Mouse (Mus musculus): ENCODE results near the gene Tmem217.

The Tmem217 gene

DNA sequence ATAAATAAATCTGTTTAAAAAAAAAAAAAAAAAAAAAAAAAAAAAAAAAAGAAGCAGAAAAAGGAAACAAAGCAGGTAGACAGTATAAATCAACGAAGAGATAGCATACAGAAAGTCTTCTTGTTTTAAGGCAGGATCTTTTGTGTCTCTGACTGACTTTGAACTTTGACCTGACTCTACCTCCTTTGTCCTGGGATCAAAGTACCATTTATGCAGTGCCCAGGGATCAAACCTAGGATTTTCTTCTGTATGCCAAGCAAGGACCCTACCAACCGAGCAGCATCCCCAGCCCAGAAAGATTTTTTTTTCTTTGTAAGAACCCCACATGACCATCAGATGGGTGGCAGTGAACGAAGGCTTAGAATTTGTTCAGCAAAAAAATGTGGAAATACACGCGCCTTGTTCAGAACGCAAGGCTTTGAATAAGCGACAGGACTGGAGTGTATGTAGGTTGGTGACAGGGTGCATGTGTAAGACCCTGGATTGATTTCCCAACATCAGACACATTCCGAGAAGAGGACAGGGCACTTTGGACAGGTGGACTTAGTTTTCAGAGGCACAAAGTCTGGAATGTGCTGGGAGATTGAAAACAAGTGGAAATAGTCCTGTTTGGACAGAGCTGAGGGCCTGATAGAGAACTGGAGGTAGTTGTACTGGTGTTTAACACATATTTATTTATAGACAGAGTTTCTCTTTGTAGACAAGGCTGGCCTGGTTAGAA is 63.8 kb downstream of the Tmem217 start:
- no peak for DNase-seq (ENCODE audit: low read depth)

DNA sequence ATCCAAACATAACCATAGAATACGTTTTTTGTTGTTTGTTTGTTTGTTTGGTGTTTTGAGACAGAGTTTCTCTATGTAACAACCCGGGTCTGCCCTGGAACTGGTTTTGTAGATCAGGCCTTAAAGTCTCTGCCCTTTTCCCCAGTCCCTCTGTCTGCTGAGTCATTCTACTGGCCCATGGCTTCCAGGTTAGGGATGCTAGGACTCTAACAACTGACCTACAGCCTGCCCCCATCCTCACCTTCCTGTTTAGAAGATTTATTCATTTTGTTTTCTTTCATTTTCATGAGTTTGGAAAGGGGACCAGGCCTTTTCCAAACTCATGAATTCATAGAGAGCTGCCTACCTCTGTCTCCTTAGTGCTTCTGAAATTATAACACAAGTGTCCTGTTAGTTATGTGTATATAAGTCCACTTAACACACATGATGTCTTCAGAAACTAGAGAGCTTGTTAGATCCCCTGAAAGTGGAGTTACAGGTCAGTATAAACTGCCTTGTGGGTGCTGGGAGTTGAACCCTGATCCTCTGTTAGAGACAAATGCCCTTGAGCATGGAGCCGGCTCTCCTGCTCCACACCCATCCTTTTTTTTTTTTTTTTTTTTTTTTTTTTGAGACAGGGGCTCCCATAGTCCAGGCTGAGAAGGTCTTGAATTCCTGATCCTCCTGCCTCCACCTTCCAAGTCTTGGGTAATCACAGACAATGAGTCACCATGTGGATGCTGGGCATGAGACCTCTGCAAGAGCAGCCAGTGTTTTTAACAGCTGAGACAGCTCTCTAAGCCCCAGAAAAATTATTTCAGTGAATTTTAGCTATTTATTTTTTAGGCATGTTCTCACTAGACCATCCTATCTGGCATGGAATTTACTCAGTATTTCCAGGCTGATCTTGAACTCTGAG is 66.6 kb downstream of the Tmem217 start:
- DNase-seq (ENCODE audit: low read depth): no peak

DNA sequence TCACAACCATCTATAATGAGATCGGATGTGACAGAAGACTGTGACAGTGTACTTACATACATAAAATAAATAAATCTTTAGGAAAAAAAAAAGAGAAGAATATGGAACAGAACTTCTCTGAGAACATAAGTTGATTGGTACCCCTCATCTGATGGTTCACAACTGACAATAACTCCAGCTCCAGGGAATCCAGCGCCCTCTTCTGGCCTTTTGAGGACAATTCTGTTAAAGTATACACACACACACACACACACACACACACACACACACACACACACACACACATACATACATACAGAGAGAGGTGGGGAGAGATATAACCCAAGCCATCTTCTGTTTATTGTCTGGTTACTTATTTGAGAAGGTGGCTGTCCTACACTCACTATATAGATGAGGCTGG is 67.8 kb downstream of the Tmem217 start:
- DNase-seq (ENCODE audit: low read depth): no peak

- no peak for DNase-seq (ENCODE audit: low read depth)
Measured at GRCm38 (mm10) chr17:29483282-29483681, 68.9 kb downstream of the Tmem217 start.

GRCm38 (mm10) chr17:29482632-29483031 is 69.6 kb downstream of the Tmem217 start:
- DNase-seq (ENCODE audit: low read depth): no peak

GRCm38 (mm10) chr17:29480256-29480655 is 71.9 kb downstream of the Tmem217 start:
- DNase-seq (ENCODE audit: low read depth): no peak

GRCm38 (mm10) chr17:29478271-29478670 is 73.9 kb downstream of the Tmem217 start:
- DNase-seq (ENCODE audit: low read depth): no peak

GRCm38 (mm10) chr17:29477357-29477756 is 74.8 kb downstream of the Tmem217 start:
- no peak for DNase-seq (ENCODE audit: low read depth)

DNA sequence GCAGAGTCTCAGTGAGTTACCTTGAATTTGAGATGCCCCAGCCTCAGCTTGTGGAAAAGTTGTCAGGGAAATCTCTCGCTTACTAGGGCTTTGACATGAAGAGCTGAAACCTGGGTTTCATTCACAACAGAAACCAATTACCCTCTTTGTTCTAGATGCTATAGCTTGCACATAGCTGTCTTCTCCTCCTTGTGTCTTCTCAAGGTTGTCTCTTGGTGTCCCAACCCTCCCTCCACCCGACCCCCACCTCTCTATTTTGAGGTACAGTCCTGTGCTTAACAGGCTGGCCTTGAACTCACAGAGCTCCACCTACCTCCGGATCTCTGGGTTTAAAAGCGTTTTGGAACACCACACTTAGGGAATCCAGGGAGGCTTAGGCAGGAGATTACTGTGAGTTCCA is 75.7 kb downstream of the Tmem217 start:
- no peak for DNase-seq (ENCODE audit: low read depth)

Measured in c-Kit-positive CD71-negative TER-119-negative erythroid progenitor cells, embryonic 14.5 days (primary cell).